Mouse (Mus musculus): ENCODE measurements at regions not wholly inside any gene's neighbourhood (a gene's known extent, or its start where the extent isn't known, plus 50 kb on each side); places are given as distances from the start of the nearest gene placed in this dataset.

DNA sequence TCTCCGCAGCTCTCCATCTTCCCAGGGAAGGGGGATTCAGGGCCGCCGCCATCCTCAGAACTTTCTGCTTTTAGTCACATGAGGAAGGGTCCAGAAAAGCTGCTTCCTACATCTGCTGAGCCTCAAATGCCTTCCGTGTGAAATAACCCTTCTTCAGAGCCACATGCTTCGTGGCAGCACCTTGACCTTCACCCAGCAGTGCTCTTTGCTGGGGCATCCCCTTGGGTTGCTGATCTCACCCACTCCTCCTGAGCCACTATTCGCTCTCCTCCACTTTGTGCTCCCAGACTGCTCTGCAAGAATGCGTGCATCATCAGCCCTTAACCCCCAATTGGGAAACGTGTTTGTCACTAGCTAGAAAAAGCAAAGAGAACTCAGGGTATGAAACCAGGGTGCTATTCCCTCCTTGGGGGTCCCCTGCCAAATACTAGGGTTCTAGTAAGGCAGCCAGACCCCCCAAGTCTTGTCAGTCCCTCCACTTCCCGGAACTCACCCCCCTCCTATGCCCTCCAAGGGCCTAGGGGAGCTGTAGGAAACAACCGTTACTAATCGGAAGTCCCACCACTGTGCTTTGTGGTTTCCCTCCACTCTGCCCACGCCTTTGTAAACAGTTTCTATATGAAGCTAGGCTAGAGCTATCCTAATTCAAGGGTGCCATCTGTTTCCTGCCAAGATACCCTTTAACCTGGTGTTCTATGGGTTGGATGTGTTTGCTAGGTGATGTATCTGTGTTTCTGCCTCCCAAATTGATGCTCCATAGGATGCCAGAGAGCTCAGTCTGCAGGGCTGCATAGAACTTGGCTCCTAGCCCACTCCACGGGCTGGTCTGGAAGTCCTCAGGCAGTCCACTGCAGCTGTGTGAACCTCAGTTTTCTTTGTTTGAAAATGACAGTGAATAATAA, 67.4 kb downstream of the Pttg1 start:
- TF ChIP-seq CTCF (IDR thresholded peaks at IDR 0.05; ENCODE audit: low read depth, low read length) (no peak), GATA1 (IDR thresholded peaks at IDR 0.05; ENCODE audit: borderline replicate concordance, low read length) (no peak), TAL1 (conservative IDR thresholded peaks at IDR 0.05; ENCODE audit: low read depth, low read length) (no peak), POLR2AphosphoS5 (IDR thresholded peaks at IDR 0.05; ENCODE audit: insufficient replicate concordance, low read depth, low read length) (no peak)

Data from G1E (cell line).